8 mouse cellular contexts compared by ENCODE assay signal in the genomic region with DNA sequence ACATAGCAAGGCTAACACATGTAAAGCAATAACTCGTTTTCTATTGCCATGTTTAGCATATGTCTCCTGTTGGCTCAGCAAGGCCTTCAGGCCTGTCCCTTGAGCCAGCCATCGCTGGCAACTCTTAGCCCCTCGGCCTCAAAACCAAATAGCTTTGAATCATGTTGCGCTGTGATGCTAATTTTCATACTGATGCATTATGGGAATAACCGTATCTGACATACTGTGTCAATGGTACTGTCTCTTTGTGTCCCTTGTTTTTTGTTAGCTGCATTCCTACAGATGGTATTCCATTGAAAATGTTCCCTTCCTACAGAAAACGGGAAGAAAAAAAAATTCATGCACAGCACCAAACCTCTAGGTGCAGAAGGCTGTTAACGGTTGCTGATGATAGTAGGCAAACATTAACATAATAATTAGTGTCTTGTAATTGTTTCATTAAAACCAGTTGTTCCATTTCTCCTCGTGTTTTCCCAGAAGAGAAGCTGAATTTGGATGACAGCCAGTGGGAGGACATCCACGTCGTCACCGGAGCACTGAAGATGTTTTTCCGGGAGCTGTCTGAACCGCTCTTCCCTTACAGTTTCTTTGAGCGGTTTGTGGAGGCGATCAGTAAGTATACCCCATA.
DNase-seq lines count a peak whose midpoint lies in the region; ATAC-seq and TF ChIP-seq lines count a peak whose summit lies in the region.

No protein-coding gene starts in this region.

- intact Hi-C loops in gastrocnemius, adult 2 months (cut with DNase I) = no loop called here

- H3K4me2 ChIP-seq in stomach, postnatal 0 days (replicated peaks; ENCODE audit: low read depth) = no peak overlapping the region

- no peak for TF ChIP-seq EP300 in stomach, postnatal 0 days (optimal IDR thresholded peaks at IDR 0.05)

- H3K4me3 ChIP-seq in gastrocnemius, adult 2 months = peak overlapping the region; percentile 29; the same call in 1 of the 2 replicates
- no peak overlapping the region for H3K4me3 ChIP-seq in stomach, postnatal 0 days (ENCODE audit: low read depth, low read length)

- TF ChIP-seq CTCF in gastrocnemius, adult 2 months (IDR thresholded peaks at IDR 0.05) = no peak
- no peak for TF ChIP-seq CTCF in stomach, postnatal 0 days (IDR thresholded peaks at IDR 0.05; ENCODE audit: low read depth)

- H3K27ac ChIP-seq in gastrocnemius, adult 2 months = 0 out of 2 replicates have a peak overlapping the region, but pooled peaks have one; percentile 17
- no peak overlapping the region for H3K27ac ChIP-seq in stomach, postnatal 0 days (replicated peaks)

- no peaks in the 10 kb centered on the region for H3K9me3 ChIP-seq in stomach, postnatal 0 days (ENCODE audit: control insufficient read depth, low read length)

- ATAC-seq in stomach, postnatal 0 days (ENCODE audit: low FRiP score, low TSS enrichment) = no peak

- H3K9ac ChIP-seq in stomach, postnatal 0 days (ENCODE audit: low read length) = no peak overlapping the region

- DNase-seq in gastrocnemius, adult 2 months = no peak
- no peak for DNase-seq in gastrocnemius, postnatal 4 days (ENCODE audit: low spot score in 2 of 2)
- DNase-seq in right cerebral cortex, adult 18-20 months = peak; percentile 48
- no peak for DNase-seq in right cerebral cortex, postnatal 4 days
- peak; percentile 22 to 26 for DNase-seq in left cerebral cortex, adult 9 months (ENCODE audit: low spot score in 2 of 2)
- no peak for DNase-seq in stomach, postnatal 0 days (ENCODE audit: low spot score)
- no peak for DNase-seq in urinary bladder, adult 18-20 months (ENCODE audit: low spot score in 2 of 2)
- no peak for DNase-seq in yolk sac, embryonic 10.5 days (ENCODE audit: low spot score)

- no peaks in the 10 kb centered on the region for H3K36me3 ChIP-seq in stomach, postnatal 0 days (ENCODE audit: control insufficient read depth, insufficient read depth, low read length)

- WGBS in stomach, postnatal 0 days = 76% methylated on average over 15 of the region's 15 CpGs

- no peaks in the 10 kb centered on the region for H3K27me3 ChIP-seq in stomach, postnatal 0 days (ENCODE audit: control insufficient read depth, insufficient read depth, low read length)

- no peaks in the 10 kb centered on the region for H3K4me1 ChIP-seq in stomach, postnatal 0 days (replicated peaks; ENCODE audit: control insufficient read depth, insufficient read depth)

Comparison
In these comparisons a context has a peak if more than half of its experiments do, and no peak if none do; other contexts are left out.
1. DNase-seq: peak in right cerebral cortex, adult 18-20 months (single experiment) and left cerebral cortex, adult 9 months (2 of 2); none in gastrocnemius, adult 2 months (single experiment), gastrocnemius, postnatal 4 days (0 of 2), right cerebral cortex, postnatal 4 days (single experiment), stomach, postnatal 0 days (single experiment), urinary bladder, adult 18-20 months (0 of 2) and yolk sac, embryonic 10.5 days (single experiment).